Mouse (Mus musculus) myocyte (in vitro differentiated cells): ENCODE results near the gene Tex14.

Experiments used
- MAX ChIP-seq: IDR thresholded peaks from one replicate; pipeline ENCODE4 v1.6.1; 2011; ENCODE audit warnings: low read depth, mild to moderate bottlenecking, control low read depth
- MYOD1 ChIP-seq, 3 experiments: IDR thresholded peaks; one replicate each; pipeline ENCODE4 v1.6.1; 2011; ENCODE audit warnings: control low read depth in 2 of 3, low read depth in 2 of 3, mild to moderate bottlenecking in 2 of 3, moderate library complexity in 1 of 3; ENCODE audit not compliant: insufficient read length in 2 of 3, control insufficient read depth in 1 of 3
- POLR2A ChIP-seq: IDR thresholded peaks from one replicate; pipeline ENCODE4 v1.6.1; 2011; ENCODE audit warnings: low read depth, mild to moderate bottlenecking, control low read depth, moderate library complexity; ENCODE audit not compliant: insufficient read length
- REST ChIP-seq: IDR thresholded peaks from one replicate; pipeline ENCODE4 v1.6.1; 2011; ENCODE audit warnings: mild to moderate bottlenecking, control low read depth, moderate library complexity; ENCODE audit not compliant: insufficient read depth, insufficient read length
- USF1 ChIP-seq: IDR thresholded peaks from one replicate; pipeline ENCODE4 v1.6.1; 2011; ENCODE audit warnings: low read depth, mild to moderate bottlenecking, control low read depth, moderate library complexity

GRCm38 (mm10) chr11:87523466-87523865, 118.6 kb downstream of the Tex14 start:
- TF ChIP-seq MYOD1 (IDR thresholded peaks at IDR 0.05; ENCODE audit: control insufficient read depth in 1 of 3, insufficient read length in 2 of 3, low read depth in 2 of 3) (no peak), POLR2A (no peak), REST (no peak), USF1 (no peak), MAX (no peak)
